Mouse (Mus musculus) spleen, adult 18-20 months (tissue): ENCODE measurements around the gene Dscam.
"Not testable (repeated sequence)": the region's sequence is repeated elsewhere in the genome, so short reads cannot be mapped to it uniquely, and the experiment has no call there.

ENCODE experiments used
- DNase-seq, 2 experiments: peaks; one replicate each; pipeline ENCODE4 v3.0.0; 2022; ENCODE audit warnings: mixed read lengths in 2 of 2

Gene Dscam

GRCm38 (mm10) chr16:96931771-96932170 lies 238.8 kb downstream of the Dscam start:
- DNase-seq = no peak

GRCm38 (mm10) chr16:96928011-96928410 lies 242.5 kb downstream of the Dscam start:
- no peak for DNase-seq

GRCm38 (mm10) chr16:96927408-96927807 lies 243.1 kb downstream of the Dscam start:
- no peak for DNase-seq

GRCm38 (mm10) chr16:96926977-96927376 lies 243.6 kb downstream of the Dscam start:
- no peak for DNase-seq

GRCm38 (mm10) chr16:96923941-96924340 lies 246.6 kb downstream of the Dscam start:
- no peak for DNase-seq

GRCm38 (mm10) chr16:96914495-96914894 lies 256.1 kb downstream of the Dscam start:
- DNase-seq = no peak

GRCm38 (mm10) chr16:96912836-96913235 lies 257.7 kb downstream of the Dscam start:
- no peak for DNase-seq

GRCm38 (mm10) chr16:96912103-96912502 lies 258.4 kb downstream of the Dscam start:
- no peak for DNase-seq

- DNase-seq = no peak
Observed at GRCm38 (mm10) chr16:96910405-96911164, 260.0 kb downstream of the Dscam start.

GRCm38 (mm10) chr16:96907818-96908217 lies 262.7 kb downstream of the Dscam start:
- no peak for DNase-seq

- DNase-seq = no peak
Observed at GRCm38 (mm10) chr16:96907081-96907480, 263.5 kb downstream of the Dscam start.

GRCm38 (mm10) chr16:96906630-96907029 lies 263.9 kb downstream of the Dscam start:
- DNase-seq = no peak

- no peak for DNase-seq
Observed at GRCm38 (mm10) chr16:96904761-96905160, 265.8 kb downstream of the Dscam start.

- no peak for DNase-seq
Observed at GRCm38 (mm10) chr16:96904359-96904758, 266.2 kb downstream of the Dscam start.

- DNase-seq = no peak
Observed at GRCm38 (mm10) chr16:96902596-96902995, 268.0 kb downstream of the Dscam start.

GRCm38 (mm10) chr16:96901234-96902014 lies 269.1 kb downstream of the Dscam start:
- no peak for DNase-seq

GRCm38 (mm10) chr16:96899329-96899728 lies 271.2 kb downstream of the Dscam start:
- DNase-seq = no peak

GRCm38 (mm10) chr16:96896510-96897133 lies 273.9 kb downstream of the Dscam start:
- DNase-seq = no peak

- DNase-seq = no peak
Observed at GRCm38 (mm10) chr16:96888036-96888435, 282.5 kb downstream of the Dscam start.

- DNase-seq = no peak
Observed at GRCm38 (mm10) chr16:96885817-96886216, 284.7 kb downstream of the Dscam start.

GRCm38 (mm10) chr16:96884590-96884989 lies 286.0 kb downstream of the Dscam start:
- DNase-seq = not testable (repeated sequence)

GRCm38 (mm10) chr16:96877271-96877670 lies 293.3 kb downstream of the Dscam start:
- no peak for DNase-seq

- DNase-seq = no peak
Observed at GRCm38 (mm10) chr16:96872799-96873198, 297.8 kb downstream of the Dscam start.

- DNase-seq = no peak
Observed at GRCm38 (mm10) chr16:96857571-96857970, 313.0 kb downstream of the Dscam start.
